Mouse (Mus musculus) cerebellum, adult 2 months (tissue): ENCODE data around the gene Fcgrt.

Source experiments
- CTCF ChIP-seq: fragments of 200-500 bp; IDR thresholded peaks from 2 replicates; pipeline ENCODE4 v1.5.1; 2011; ENCODE audit warnings: low read depth, mild to moderate bottlenecking, control low read depth, low read length, moderate library complexity, borderline replicate concordance; ENCODE audit not compliant: insufficient read depth
- POLR2A ChIP-seq: fragments of 200-500 bp; IDR thresholded peaks from 2 replicates; pipeline ENCODE4 v1.6.1; 2011; ENCODE audit warnings: low read length, control low read depth, borderline replicate concordance; ENCODE audit not compliant: insufficient read depth

GRCm38 (mm10) chr7:45138403-45138802 lies 34.8 kb upstream of the Fcgrt start:
- TF ChIP-seq CTCF (no peak), POLR2A (no peak)
